Mouse (Mus musculus) testis, adult 2 months (tissue): ENCODE measurements around the gene Vax2. TPM values are rescaled to one million over a fixed set of nuclear protein-coding genes. Genes with fewer than 3 reads are reported as not detected.

Source experiments
- H3K27ac ChIP-seq: fragments of 200-500 bp; 2 replicates; pipeline ENCODE4 v1.5.1; 2012; ENCODE audit warnings: low read depth, low read length; ENCODE audit not compliant: control insufficient read depth, insufficient read depth
- H3K27me3 ChIP-seq: fragments of 200-500 bp; 2 replicates; pipeline ENCODE4 v1.6.1; 2012; ENCODE audit warnings: mild to moderate bottlenecking, low read length, moderate library complexity; ENCODE audit not compliant: control insufficient read depth, insufficient read depth
- H3K36me3 ChIP-seq: fragments of 200-500 bp; 2 replicates; pipeline ENCODE4 v1.6.1; 2012; ENCODE audit warnings: mild to moderate bottlenecking, low read length; ENCODE audit not compliant: control insufficient read depth, insufficient read depth
- H3K4me1 ChIP-seq: fragments of 200-500 bp; 2 replicates; pipeline ENCODE4 v1.6.1; 2012; ENCODE audit warnings: low read length; ENCODE audit not compliant: control insufficient read depth, insufficient read depth
- H3K4me3 ChIP-seq: fragments of 200-500 bp; 2 replicates; pipeline ENCODE4 v1.5.1; 2012; ENCODE audit warnings: low read depth, mild to moderate bottlenecking, low read length, moderate library complexity, mixed read lengths; ENCODE audit not compliant: control insufficient read depth
- CTCF ChIP-seq: fragments of 200-500 bp; IDR thresholded peaks from 2 replicates; pipeline ENCODE4 v1.5.1; 2012; ENCODE audit warnings: low read depth, mild to moderate bottlenecking, inconsistent platforms, low read length, moderate library complexity; ENCODE audit not compliant: control insufficient read depth, insufficient read depth, insufficient replicate concordance
- POLR2A ChIP-seq: fragments of 200-500 bp; IDR thresholded peaks from 2 replicates; pipeline ENCODE4 v1.6.1; 2012; ENCODE audit warnings: low read depth, mild to moderate bottlenecking, inconsistent platforms, low read length, moderate library complexity; ENCODE audit not compliant: control insufficient read depth
- polyA plus RNA-seq: library from polyadenylated mRNA; depleted of rRNA; stranded (reverse); fragments of >200 nt; gene quantifications from 2 replicates; pipeline ENCODE4 v1.2.3, GENCODE M21; 2012

Gene Vax2
- polyA plus RNA-seq, 1 experiment, result 2.1 TPM

DNA sequence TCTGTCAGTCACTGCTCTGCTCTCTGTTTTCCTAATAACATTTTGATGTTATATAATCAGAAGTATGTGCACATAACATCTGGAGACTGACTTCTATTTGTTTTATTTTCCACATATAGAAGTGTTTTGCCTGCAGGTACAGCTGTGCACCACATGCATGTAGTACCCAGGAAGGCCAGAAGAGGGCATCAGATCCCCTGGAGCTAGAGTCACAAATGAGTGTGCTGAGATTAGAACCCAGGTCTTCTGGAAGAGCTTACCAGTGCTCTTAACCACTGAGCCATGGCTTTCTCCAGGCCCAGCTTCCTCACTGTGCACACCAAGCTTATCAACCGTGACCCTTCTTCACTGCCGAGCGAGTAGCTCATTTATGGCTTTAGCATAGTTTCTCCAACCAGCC is 17.4 kb downstream of the Vax2 start:
- no peak for TF ChIP-seq POLR2A
- TF ChIP-seq CTCF, result peak; percentile 52; the same call in 1 of the 2 replicates
- no peak overlapping the region for H3K27ac ChIP-seq

DNA sequence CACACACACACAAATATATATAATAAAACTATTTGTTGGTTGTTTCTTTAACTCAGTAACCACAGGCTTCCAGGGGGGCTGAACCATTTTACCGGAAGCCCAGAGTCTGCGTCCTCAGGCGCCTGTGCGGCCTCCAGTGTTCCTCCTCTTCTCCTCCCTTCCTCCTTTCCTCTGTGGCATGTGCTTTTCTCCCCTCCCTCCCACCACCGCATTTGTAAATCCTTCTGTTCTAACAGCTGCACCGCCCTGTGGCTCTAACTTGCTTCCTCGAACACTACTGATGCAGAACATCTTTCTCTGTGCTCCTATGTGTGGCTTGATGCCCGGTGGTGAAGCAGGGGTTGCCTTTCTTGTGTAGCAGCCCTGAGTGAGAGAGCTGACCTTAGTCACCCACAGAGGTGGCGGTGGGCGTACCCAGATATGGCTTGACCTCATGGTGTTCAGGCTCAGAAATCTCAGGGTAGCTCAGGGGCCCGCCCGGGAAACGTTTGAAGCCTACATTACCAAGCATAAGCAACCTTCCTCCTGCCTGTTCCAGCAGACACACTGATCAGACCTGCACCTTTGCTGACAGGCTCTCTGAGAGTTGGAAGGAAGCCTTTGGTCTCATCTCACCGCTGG is 18.4 kb downstream of the Vax2 start:
- H3K27me3 ChIP-seq, result no peaks in the 10 kb centered on the region
- TF ChIP-seq CTCF, result no peak
- TF ChIP-seq POLR2A, result no peak
- H3K4me3 ChIP-seq, result no peak overlapping the region
- H3K27ac ChIP-seq, result no peak overlapping the region
- H3K36me3 ChIP-seq, result no peaks in the 10 kb centered on the region
- H3K4me1 ChIP-seq, result no peaks in the 10 kb centered on the region

More for the DNA sequence above, 17.4 kb downstream of the Vax2 start:
- Histone ChIP-seq H3K4me1 (no peaks in the 10 kb centered on the region), H3K27me3 (no peaks in the 10 kb centered on the region), H3K36me3 (no peaks in the 10 kb centered on the region), H3K4me3 (no peak overlapping the region)

DNA sequence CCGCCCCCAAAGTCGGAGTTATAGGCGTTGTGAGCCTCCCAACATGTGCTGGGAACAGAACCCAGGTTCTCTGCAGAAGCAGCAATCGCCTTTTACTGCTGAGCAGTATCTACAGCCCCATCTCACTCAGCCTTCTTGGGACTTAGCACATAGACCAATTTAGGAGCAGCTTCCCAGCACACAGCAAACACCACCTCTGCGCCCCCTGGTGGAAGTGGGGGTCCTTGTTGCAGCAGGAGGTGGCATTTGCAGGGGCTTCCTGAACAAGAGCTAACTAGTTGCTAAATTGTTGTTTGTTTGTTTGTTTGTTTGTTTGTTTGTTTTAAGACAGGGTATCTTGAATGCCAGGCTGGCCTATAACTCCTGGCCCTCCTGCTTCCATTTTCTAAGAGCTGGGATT is 20.1 kb downstream of the Vax2 start:
- TF ChIP-seq POLR2A (no peak), CTCF (peak; percentile 58; the same call in 1 of the 2 replicates)
- Histone ChIP-seq H3K36me3 (no peaks in the 10 kb centered on the region), H3K4me3 (no peak overlapping the region), H3K4me1 (no peaks in the 10 kb centered on the region), H3K27me3 (no peaks in the 10 kb centered on the region), H3K27ac (no peak overlapping the region)

DNA sequence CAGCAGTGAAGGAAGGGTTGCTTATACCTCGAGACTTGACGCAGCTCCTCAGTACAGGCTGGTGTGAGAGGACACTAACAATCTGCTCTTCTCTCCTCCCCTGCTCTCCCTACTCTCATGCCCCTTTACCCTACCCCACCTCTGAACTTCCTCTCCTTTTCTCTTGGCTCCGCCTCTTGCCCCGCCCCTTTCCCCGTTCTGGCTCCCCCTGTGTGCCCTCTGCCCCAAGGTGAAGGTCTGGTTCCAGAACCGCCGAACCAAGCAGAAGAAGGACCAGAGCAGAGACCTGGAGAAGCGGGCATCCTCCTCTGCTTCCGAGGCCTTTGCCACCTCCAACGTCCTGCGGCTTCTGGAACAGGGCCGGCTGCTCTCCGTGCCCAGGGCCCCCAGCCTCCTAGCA is 26.2 kb downstream of the Vax2 start:
- Histone ChIP-seq H3K36me3 (no peaks in the 10 kb centered on the region), H3K27ac (no peak overlapping the region), H3K4me3 (peak overlapping the region; percentile 29), H3K4me1 (peaks cover 3% of the 10 kb centered on the region), H3K27me3 (no peaks in the 10 kb centered on the region)
- TF ChIP-seq POLR2A, result no peak

DNA sequence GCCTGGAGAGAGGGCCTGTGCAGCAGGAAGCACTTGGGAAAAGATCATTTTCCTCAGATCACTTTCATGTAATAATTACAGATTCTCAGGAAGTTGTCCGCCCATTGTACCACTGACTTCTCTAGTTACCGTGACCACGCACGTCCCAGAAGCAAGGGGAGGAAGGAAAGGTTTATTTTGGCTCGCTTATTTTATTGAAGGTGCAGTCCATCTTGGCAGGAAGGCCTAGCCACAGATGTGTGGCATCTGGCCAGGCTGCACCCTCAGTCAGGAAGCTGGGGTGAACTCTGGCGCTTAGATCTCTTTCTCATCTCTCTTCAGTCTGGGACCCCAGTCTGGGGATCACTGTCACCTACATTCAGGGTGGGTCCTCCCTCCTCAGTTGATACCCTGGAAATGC is 27.5 kb downstream of the Vax2 start:
- H3K36me3 ChIP-seq, result no peaks in the 10 kb centered on the region
- H3K4me3 ChIP-seq, result no peak overlapping the region
- peaks cover 3% of the 10 kb centered on the region for H3K4me1 ChIP-seq
- no peaks in the 10 kb centered on the region for H3K27me3 ChIP-seq
- no peak for TF ChIP-seq CTCF
- TF ChIP-seq POLR2A, result no peak
- H3K27ac ChIP-seq, result no peak overlapping the region

DNA sequence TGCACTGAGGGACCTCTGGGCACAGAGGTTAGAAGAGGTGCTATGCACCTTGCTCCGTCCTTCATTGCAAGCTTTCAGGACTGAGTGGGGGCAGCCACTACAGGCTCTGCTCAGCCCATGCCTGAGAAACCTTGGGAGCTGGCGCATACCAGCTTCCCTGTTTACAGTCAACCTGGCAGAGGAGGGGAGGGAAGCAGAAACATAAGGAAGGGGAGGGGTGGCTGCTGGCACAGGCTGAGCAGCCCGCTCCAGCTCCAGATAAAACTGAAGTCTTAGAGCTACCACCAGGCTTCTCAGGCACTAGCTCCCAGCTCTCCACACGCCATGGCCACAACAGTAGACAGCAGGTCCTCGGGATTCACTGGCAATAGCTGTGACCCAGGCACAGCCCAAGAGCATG is 31.7 kb downstream of the Vax2 start, which contains the start of gene Atp6v1b1:
Atp6v1b1 (plus strand) TSS at position 230 of the 400 bp plus-strand sequence.
- TF ChIP-seq POLR2A (no peak), CTCF (no peak)
- no peaks in the 10 kb centered on the region for H3K36me3 ChIP-seq
- no peak within 1 kb of the TSS for H3K27ac ChIP-seq
- no peak within 1 kb of the TSS for H3K4me3 ChIP-seq
- H3K4me1 ChIP-seq, result no peaks in the 10 kb centered on the region; the same call in 1 of the 2 replicates
- no peaks in the 10 kb centered on the region for H3K27me3 ChIP-seq

DNA sequence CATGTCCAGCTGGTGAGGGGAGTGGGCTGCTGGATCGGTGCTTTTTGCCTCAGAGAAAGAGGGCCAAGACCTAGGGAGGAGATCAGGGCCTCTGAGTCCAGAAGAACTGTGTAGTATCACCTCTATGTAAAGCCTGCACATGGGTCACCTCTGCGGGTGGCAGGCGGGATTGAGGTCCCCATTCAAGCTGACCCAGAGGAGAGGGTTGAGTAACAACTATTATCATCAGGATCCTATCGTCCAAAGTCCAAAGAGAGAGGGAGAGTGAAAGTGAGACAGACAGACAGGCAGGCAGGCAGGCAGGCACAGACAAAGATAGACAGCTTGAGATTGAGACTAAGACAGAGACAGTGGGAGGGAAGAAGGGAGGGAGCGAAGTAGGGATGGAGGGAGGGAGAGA is 32.1 kb downstream of the Vax2 start:
- no peaks in the 10 kb centered on the region for H3K27me3 ChIP-seq
- H3K4me3 ChIP-seq, result no peak overlapping the region
- no peaks in the 10 kb centered on the region for H3K36me3 ChIP-seq
- TF ChIP-seq POLR2A (no peak), CTCF (no peak)
- no peaks in the 10 kb centered on the region for H3K4me1 ChIP-seq
- H3K27ac ChIP-seq, result no peak overlapping the region
